Mouse (Mus musculus): ENCODE results near the gene Myct1.

Gene Myct1

DNA sequence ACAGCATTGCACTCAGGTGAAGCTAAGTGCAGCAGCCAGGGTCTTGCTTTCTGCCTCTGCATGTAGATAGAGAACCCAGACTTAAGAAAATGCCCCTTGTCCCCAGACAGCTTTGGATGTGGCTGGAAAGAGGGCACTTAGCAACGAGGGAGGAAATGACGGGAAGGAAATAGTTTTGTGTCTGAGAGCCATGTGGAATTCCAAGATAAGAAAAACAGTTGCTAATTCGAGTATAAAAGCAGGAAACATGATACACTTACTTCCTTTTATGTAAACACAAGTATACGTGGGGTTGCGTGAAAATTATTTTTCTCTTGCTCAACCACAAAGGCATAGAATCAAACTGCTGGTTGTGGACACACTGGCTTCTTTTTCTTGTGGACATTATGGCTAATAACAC is at the start of gene Myct1:
TSS of gene Myct1 (plus strand) at position 312 of the 400 bp plus-strand sequence.
- DNase-seq (ENCODE audit: low read depth, low spot score): no peak

DNA sequence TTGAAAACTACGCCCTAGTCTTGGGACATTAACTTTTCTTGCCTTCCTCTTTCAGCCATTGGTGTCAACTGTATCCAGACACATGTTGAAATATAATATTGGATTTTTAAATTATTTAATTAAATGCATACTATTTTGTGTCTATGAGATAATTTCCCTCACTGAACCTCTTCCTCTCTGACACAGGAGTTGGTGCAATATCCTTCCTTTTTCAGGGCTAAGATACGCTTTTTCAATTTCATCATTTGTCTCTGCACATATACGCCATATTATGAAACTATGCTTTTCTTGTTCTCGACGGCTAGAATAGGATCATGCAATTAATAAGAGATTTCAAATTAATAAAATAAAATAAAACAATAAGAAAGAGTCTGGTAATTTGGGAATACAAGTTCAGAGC is 47.1 kb upstream of the Myct1 start:
- DNase-seq (ENCODE audit: low read depth, low spot score): no peak

DNA sequence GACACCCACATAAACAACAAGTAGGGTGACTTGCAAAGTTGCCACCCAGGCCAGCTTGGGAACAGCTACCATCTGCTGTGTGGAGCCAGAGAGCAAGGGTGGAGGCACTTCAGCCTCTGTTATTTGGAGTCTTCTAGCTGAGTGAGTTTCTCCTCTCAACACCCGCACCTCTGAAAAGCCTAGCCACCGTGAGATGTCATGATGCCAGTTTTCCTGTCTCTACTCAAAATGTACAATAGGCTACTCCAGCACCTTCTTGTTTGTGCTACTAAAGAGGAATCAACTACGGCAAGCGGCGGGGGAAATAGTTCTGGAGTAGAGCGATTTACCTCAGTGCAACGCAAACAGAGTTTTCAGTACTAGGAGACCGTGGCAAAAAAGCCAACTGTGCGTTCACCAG is 45.8 kb upstream of the Myct1 start:
- no peak for DNase-seq (ENCODE audit: low read depth, low spot score)

DNA sequence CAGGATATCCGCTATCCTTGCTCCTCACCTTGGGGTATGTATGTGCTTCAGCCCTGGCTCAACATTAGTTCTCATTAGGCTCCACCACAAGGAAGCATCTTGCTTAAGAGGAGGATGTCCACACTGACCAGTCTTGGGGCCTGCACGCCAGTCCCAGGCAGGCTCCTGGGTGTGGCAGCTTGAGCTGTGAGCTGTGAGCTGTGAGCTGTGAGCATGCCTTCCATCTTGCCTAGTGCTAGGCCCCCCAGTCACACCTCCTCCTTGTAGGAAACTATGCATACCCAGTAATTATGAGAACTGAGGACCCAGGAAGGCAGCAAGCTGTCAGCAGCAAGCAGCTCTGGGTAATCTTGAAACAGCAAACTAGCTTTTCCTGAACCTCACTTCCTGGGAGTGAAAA is 44.9 kb upstream of the Myct1 start:
- DNase-seq (ENCODE audit: low read depth, low spot score): no peak

DNA sequence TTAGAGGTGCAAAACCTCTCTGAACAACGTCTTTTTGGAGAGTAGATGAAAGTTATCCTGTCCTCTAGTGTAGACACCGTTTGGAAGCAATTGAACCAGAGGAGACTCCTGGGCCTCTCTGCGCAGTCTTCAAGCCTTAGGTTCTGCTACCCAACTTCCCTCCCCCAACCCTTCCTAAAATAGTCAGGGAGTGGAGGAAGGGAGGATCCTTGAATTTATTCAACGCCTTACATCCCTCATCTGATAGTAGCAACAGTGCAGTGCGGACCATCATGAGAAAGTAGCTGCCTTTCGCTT is 43.8 kb upstream of the Myct1 start:
- DNase-seq (ENCODE audit: low read depth, low spot score): no peak

DNA sequence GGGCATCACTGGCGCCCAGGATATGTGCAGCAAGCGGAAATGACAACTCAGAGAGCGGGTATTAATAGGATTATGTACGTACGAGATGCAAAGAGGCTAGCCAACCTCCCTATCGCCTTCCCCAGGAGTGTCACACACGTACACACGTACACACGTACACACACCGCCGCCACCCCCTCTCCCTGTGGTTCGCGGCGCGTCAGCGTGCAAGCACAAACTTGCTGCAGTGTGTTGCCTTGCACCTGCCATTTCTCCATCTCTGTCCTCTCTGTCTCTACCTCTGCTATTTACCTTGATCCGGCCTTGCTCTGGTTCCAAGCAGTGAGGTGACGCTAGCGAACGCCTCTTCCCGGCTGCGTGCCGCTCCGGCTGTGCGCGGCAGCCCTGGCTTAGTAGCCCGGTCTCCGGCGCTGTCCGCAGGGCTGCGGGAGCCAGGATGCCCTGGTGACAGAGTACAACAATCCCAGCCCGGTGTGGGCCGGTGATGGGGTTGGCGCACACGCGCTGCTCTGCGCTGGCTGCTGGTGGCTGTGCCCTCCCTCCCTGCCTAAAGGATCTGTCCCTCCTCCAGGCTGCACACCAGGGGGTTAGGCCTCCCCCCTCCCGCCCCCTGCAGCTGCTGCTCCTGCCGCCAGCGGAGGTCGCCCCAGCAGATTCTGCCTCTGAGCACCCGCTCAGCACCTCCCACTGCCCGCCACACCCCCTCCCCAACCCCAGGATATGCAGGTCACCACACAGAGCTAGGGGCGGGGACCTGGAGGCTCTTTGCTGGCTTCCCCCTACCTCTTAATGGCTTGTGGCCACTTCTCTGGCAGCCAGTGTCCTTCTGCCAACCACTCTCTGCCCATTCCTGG is 43.2 kb upstream of the Myct1 start:
- peak; percentile 74 for DNase-seq (ENCODE audit: low read depth, low spot score)

DNA sequence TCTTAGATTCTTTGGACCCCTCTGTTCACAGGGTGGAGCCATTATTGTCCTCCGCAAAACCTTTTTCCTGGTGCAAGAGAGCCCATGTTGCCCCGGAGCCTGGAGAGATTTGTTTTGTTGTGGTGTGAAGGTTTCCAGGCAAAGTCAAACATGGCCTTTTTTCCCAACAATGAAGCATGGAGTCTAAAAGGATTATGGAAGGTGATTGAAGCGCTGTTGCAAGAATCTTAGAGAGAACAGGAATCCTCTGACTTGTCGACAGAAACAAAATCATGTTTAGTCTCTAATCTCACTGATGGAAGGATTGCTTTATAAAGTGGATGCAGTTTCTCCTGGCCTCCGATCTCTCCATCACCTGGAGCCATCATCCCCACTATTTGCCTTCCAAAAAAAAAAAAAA is 42.2 kb upstream of the Myct1 start, which contains the start of gene Syne1:
TSS of gene Syne1 (minus strand) at position 101 of the 400 bp plus-strand sequence.
- DNase-seq (ENCODE audit: low read depth, low spot score): no peak

DNA sequence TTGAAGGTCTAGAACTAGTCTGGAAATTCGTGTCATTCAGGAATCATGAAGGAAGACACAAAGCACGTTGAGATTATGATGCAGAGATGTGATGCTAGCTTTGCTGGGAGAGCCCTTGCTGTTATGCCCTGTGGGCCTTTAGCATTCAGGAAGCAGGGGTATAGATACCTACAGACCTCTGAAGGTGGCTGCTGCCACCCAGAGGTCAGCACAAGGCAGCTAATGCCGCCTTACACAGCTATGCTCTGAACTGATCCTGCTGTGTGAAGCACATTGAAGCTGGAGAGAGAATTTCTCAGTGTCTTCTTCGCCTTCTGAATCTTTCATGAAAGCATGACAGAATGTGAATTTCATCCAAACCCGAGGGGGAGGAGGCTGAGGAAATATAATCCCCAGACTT is 38.6 kb upstream of the Myct1 start:
- DNase-seq (ENCODE audit: low read depth, low spot score): peak; percentile 33

DNA sequence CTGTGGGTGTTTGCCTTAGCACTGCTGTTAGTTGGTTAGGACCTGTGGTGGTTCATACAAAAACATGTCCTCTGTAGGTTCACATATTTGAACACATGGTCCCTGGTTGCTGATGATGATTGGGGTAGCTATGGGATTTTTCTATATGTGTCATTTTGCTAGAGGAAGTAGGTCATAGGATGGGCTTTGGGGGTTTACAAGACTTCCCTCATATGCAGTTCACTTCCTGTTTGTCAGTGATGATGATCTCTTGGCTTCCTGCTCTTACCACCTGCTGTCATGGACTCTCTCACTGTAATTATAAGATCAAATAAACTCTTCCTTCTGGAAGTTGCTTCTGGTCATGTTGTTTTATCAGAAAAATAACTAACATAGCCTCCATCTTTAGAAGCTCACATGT is 34.8 kb upstream of the Myct1 start:
- no peak for DNase-seq (ENCODE audit: low read depth, low spot score)

DNA sequence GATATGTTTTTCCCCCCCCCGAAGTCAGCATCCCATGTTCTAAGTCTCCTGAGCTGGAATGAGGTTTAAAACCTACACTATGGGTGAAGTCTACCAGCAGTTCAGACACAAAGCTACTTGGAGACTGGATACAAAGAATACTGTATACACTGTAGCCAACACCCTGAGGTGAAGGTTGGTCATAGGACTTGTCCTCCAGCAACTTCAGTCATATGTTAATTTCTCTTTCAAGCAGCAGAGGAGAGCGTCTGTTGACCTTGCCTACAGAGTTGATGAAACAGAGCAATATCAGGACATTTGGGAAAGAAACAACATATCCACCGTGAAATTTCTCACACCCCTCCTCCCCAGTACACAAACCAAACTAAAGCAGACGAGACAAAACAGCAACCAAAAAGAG is 33.0 kb upstream of the Myct1 start:
- no peak for DNase-seq (ENCODE audit: low read depth, low spot score)

DNA sequence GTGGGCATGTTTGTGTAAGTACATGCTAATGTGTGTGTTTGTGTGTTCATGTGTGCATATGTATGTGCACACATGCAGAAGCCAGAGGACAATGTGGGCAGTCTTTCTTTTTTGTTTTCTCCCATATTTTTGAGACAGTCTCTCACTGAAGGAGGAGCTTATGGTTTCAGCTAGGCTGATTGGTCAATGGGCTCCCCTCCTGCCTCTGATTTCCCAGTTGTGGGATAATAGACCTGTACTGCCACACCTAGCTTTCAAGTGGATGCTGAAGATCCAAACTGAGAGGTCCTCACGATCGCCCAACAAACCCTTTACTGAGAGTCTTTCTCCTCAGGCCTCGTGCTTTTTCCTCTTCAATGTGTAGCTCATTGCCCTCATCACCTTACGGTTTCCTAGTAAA is 31.9 kb upstream of the Myct1 start:
- DNase-seq (ENCODE audit: low read depth, low spot score): no peak

DNA sequence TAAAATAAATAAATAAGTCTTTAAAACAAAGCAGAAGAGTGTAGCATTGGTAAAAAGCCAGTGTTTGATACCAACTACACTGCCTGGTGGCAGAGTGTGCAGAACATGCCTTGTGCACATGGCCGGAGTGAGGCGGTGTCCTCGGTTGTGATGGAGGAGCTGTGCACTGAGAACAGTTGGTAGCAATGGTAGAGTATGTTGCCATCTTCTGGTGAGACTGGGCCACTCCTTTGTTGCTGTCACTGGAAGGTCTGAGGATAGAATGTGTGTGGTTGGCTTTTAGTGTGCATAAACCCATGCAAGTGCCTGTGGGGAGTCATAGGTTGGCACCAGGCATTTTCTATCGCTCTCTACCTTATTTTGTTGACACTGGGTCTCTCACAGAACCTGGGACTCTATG is 24.6 kb upstream of the Myct1 start:
- DNase-seq (ENCODE audit: low read depth, low spot score): no peak

DNA sequence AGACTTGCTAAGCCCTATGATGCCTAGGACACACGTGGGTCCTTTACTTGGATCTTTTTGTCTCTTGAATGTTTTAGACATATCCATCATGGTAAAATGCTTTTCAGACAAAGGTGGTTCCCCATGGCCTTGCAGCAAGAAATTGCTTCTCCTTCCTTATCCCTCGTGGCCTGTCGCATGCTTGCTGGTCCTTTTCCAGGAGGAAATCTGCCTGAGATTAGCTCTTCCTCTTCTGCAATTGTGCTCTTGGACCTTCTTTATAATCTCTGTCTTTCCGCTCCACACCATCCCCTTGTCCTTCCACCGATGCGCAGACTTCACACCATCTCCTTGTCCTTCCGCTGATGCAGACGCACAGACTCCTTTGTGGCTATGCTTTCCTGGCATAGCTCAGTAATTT is 23.5 kb upstream of the Myct1 start:
- no peak for DNase-seq (ENCODE audit: low read depth, low spot score)

DNA sequence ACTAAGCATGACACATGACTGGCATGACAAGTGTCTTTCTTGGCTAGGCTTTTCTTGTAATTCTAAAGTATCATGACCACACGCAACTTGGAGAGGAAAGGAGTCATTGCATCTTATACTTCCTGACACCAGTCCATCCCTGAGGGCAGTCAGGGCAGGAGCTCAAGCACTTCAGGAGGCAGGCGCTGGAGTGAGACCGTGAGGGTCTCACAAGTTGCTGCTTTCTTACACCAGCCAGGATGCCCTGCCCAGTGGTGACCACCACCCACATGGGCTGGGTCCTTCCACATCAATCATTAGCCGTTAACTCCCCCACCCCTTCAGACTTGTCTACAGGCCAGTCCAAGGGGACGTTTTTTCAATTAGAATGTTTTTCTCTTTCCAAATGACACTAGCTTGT is 22.2 kb upstream of the Myct1 start:
- DNase-seq (ENCODE audit: low read depth, low spot score): no peak

DNA sequence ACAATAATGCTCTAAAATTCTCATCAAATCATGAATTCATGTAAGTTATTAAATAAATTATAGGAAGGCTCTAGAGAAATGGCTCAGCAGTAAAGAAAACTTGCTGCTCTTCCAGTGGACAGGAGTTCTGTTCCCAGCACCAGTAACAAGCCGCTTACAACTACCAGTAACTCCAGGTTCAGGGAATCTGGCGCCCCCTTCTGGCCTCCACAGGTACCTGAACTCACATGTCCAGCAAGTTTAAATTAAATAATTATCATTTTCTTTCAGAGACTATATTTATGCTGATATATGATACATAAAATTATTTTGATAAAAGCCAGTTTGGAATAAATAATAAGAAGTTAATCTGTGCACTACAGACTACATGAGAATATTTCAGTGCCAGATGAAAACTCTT is 20.2 kb upstream of the Myct1 start:
- DNase-seq (ENCODE audit: low read depth, low spot score): no peak

DNA sequence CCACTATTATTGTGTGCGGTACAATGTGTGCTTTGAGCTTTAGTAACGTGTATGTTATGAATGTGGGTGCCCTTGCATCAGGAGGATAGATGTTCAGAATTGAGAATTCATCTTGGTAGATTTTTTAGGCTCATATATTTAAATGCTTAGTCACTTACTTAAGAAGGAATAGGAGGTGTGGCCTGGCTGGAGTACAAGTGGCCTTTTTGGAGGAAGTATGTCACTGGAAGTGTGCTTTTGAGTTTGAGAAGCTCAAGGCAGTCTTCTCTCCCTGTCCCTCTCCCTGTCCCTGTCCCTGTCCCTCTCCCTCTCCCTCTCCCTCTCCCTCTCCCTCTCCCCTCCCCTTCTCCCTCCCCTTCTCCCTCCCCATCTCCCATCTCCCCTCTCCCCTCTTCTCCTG is 2.5 kb upstream of the Myct1 start:
- no peak for DNase-seq (ENCODE audit: low read depth, low spot score)

DNA sequence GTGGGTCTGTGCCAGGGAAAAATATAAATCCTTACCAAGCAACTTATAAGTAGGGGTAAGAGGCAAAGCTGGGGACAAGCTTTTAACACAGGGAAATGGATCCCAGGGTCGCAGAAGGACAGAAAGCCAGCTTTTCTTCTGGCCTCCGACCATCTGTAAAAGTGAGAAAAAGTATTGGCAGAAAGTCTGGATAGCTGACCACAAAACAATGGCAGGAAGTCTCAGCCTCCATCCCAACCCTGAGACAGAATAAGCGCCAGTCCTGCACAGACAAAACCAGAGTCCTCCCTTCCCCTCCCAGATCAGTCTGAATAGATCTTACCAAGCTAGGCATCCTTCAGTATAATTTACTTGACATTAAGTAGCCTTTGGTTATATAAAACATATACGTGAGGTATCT is 1.6 kb upstream of the Myct1 start:
- DNase-seq (ENCODE audit: low read depth, low spot score): no peak

DNA sequence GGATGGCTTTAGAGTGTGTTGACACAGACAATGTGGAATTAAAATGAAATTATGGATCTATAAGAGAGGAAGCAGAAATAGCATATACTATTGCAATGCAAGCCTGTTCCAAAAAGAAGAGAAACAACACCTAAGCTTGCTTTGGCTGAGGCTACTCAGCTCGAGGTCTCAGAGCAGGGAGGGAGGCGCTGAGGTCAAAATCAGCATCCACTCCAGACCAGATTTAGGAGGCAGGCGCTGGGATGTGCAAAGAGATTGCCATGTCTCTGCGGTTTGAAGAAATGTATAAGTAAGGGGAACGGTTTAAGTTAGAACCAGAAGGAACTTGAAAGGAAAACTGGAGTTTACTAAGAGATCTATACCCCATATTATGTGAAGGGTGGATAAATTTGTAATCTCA is 882 bp downstream of the Myct1 start:
- DNase-seq (ENCODE audit: low read depth, low spot score): no peak

DNA sequence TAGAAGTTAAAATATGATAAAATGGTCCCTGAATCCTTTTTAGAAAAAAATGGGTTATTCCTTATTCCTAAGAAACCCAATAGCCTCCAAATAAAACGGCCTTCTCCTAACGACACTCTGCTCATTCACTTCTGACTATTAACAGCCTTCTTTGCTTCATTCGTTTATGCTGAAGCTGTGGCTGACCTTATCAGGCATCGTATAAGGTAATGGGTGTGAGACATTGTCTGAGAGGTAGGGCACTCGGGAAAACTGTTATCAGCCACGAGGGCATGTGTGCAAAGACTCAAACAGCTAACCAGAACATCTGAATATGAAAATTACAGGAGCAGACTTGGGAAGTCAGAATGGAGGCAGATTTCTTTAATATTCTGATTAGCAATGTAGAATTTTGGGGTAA is 3.0 kb downstream of the Myct1 start:
- no peak for DNase-seq (ENCODE audit: low read depth, low spot score)

DNA sequence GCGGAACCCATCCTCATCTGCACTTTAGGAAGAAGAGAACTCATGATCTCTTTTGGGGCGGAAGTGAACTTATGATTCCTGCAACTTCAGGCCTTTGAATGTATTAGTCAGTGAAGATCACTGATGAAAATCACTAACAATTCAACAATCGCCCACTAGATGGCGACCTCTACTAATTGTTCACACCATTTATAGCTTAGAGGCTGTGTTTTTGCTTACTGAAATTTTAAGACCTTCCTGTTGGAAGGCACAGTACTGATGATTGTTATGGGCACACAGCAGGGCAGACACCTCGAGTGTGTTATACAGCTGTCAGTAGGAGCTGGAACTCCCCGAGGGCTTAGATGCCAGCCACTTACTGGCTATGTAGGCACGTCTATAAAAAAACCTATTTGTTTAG is 6.5 kb downstream of the Myct1 start:
- peak; percentile 46 for DNase-seq (ENCODE audit: low read depth, low spot score)

DNA sequence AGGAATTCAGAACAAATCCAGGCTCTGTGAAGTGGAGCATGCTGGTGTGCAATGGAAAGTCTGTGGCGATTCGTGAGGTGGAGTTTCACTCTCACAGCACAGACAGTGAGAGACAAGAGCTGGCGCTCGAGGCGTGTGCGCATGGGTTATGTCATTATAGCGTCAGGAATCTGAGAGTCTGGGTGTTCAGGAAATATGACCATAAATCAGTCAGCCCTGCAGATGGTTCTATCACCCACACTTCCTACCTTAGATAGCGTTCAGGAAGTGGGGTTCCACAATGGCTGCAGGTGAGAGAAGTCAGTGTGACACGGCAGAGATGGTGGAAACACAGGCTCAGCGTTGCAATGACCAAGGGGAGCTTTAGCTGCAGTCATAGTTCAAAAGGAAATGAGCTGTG is 9.9 kb downstream of the Myct1 start:
- DNase-seq (ENCODE audit: low read depth, low spot score): no peak

DNA sequence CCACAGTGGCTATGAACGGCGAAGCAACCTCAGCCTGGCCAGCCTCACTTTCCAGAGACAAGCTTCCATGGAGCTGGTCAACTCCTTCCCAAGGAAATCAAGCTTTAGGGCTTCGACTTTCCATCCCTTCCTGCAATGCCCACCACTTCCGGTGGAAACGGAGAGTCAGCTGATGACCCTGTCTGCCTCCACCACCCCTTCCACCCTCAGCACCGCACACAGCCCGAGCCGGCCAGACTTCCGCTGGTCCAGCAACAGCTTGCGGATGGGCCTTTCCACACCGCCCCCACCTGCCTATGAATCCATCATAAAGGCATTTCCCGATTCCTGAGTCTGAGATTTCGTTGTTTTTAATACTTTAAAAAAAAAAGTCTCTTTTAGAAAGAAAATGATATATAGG is 10.8 kb downstream of the Myct1 start:
- no peak for DNase-seq (ENCODE audit: low read depth, low spot score)

DNA sequence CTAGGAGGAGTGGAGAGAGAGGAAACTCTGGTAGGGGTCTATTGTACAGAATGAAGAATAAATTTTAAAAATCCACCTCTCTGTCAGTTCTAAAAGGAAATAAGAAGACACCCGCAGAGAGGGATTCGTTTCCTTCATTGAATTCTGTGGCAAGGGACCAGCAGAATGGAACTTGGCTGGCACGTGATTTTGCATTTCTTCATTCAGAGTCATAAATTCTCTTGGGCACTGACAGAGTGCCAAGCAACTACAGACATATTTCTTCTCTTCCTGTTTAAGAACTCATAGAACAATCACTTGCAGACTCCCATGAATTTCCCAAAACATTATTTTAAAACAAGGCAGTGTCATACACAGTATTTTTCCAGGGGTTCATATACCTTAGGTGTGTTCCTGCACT is 15.3 kb downstream of the Myct1 start:
- no peak for DNase-seq (ENCODE audit: low read depth, low spot score)
